Mouse (Mus musculus) mammary gland, adult 2 months (tissue): ENCODE measurements around the gene Zzef1. TPM values are rescaled to one million over a fixed set of nuclear protein-coding genes. Genes with fewer than 3 reads are reported as not detected.

Experiments used
- polyA plus RNA-seq: library from polyadenylated mRNA; depleted of rRNA; stranded (reverse); fragments of >200 nt; gene quantifications from 2 replicates; pipeline ENCODE4 v1.2.3, GENCODE M21; 2012; ENCODE audit warnings: low replicate concordance; rRNA removed

The Zzef1 gene
- 25.9 and 28.1 TPM in 2 replicates for polyA plus RNA-seq

DNA sequence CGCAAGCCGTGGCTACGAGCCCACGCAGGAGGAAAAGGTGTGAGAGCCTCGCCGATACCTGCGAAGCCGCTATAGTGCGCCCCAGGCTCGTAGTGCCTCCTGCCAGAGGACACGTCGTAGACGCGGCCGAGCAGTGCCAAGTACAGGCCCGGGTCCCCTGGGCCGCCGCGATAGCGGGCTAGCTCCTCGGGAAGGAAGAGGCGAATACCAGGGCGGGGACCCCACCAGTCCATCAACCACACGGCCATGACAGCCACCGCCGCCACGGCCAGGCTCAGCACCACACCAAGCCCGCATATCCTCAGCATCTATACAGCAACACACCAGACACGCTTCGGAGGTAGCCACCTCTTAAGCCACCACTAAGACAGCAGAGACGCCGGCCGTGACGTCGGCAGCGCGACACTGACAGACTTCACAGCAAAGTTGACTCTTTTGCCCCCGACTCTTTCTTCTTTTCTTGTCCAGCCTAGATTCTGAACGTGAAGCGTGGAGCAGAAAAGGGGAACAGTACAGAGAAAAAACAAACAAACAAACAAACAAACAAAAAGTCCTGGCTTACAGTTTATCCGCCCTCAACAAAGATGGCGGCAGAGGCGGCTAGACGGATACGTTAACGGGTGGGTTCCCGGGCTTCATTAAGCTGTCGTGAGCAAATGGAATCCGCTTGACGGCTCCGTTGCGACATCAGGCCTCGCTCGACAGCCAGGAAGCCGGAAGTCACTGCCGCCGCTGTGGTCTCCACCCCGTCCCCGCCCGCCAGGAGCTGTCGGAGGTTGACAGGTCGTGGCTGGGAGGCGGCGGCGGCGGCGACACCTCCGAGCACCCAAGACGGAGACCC is at the start of gene Zzef1, which contains the start of gene Cyb5d2:
Gene Zzef1, plus strand, starts transcription at position 772 of the 841 bp plus-strand sequence.
Gene Cyb5d2, minus strand, starts transcription at position 688 of the 841 bp plus-strand sequence.

GRCm38 (mm10) chr11:72961072-72961980 is 165.3 kb downstream of the Zzef1 start, which contains the start of gene Atp2a3:
Gene Atp2a3, plus strand, starts transcription at chr11:72961169.

Other genes starting within 250 kb of the Zzef1 start
- gene Spns3, start 245.7 kb upstream of the Zzef1 start, polyA plus RNA-seq, result 7.9 and 12.3 TPM in 2 replicates
- 9.6 and 11.3 TPM in 2 replicates for gene Ube2g1, start 188.9 kb upstream of the Zzef1 start, polyA plus RNA-seq
- 23.9 and 39.5 TPM in 2 replicates for gene Ankfy1, start 106.2 kb upstream of the Zzef1 start, polyA plus RNA-seq
- gene Cyb5d2, start 84 bp upstream of the Zzef1 start, polyA plus RNA-seq, result 5.8 and 13.3 TPM in 2 replicates
- 74.7 and 118 TPM in 2 replicates for gene Atp2a3, start 164.9 kb downstream of the Zzef1 start, polyA plus RNA-seq
- gene P2rx1, start 202.9 kb downstream of the Zzef1 start, polyA plus RNA-seq, result 3.0 and 4.3 TPM in 2 replicates
- gene Camkk1, start 222.8 kb downstream of the Zzef1 start, polyA plus RNA-seq, result 3.4 and 4.7 TPM in 2 replicates